Mouse (Mus musculus) left cerebral cortex, postnatal 4 days (tissue): Measurements from ENCODE around the gene Serpinb7. TPM values are rescaled to one million over a fixed set of nuclear protein-coding genes. Genes with fewer than 3 reads are reported as not detected.
A peak's percentile ranks its signal among the peaks of the same experiment; 100 is the strongest.

ENCODE experiments used
- DNase-seq: peaks from one replicate; pipeline ENCODE4 v3.0.0-alpha.2; 2022
- intact Hi-C: fragments of 180-260 bp; cut with DNase I; formaldehyde crosslinking; loops from one replicate; pipeline ENCODE4 v1.15.1; 2025
- total RNA-seq, 2 experiments: library from RNA; stranded (reverse); gene quantifications; 2 replicates each; pipeline ENCODE4 v1.2.3; 2021

The Serpinb7 gene
- total RNA-seq, 2 experiments from 2014 or later: not detected

DNA sequence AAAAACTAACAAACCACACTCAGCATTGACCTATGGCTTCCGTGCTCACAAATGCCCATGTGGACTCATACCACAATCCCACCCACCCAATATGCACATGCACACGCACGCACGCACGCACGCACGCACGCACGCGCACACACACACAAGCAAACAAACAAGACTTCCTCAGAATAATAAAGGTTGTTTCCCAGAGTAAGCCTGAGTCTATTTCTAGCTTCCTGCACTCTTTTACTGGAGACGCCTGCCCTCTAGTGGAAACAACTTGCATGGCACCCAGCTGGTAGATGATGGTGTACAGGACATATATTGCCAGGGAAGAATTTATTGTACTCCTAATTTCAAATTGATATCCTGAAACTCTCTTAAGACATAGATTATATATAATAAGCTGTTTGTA, 82.0 kb downstream of the Serpinb7 start:
- DNase-seq: peak; percentile 73
- intact Hi-C loops: loop anchor here (2.0 to 10.0 kb wide), 3 partner anchors 239 to 467 kb away; no protein-coding TSS in a partner anchor

DNA sequence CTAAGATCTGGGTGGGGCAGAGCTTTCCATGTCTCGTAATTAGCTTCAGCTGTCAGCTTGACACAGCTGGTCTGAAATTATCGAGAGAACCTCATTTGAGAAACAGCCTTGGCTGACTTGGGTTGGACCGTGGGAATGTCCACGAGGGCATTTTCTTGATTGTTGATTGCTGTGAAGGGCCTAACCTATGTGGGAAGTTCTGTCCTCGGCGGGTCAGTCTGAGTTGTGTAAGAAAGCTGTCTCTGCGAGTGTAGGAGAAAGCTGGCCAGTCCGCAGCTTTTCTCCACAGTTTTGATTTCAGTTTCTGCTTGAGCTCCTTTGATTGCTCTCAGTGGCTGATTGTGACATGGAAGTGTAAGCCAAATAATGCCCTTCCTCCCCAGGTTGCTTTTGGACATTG, 90.1 kb downstream of the Serpinb7 start:
- intact Hi-C loops: loop anchor here (10.0 kb wide), 2 partner anchors 365 to 475 kb away; no protein-coding TSS in a partner anchor
- no peak for DNase-seq

DNA sequence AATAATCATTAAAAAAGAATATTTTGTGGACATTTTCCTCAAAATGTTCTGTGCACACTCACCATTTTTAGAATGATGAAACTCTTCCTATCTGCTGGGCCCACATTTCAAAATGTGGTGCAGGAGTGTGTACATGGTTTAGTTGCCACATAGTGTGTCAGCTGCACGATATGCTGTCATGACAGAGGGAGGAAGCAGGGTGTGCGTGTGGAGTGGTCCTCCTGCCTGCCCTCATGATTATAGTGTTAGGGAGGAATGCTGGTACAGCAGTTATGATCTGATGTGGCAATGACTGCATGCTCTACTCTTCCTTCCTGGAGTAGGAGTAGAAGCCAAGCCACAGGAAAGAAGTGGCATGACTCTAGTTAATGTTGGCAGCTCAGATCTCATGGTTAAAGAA, 97.3 kb downstream of the Serpinb7 start:
- intact Hi-C loops: no loop called here
- DNase-seq: no peak

DNA sequence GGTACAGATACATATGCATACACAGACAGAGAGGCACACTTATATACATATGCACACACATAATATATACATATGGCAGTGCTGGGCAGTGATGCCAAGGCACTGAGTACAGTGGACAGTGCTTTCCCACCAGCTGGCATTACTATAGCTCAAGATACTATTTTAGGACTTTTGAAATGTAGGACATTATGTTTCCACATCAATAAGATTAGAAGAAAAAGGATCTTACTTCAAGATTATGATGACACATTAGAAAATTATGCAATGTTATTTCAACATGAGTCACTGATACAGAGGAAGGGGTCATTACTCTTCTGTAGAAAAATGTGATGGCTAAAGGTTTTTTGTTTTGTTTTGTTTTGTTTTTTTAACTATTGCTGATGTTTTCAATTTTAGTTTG, 102.6 kb downstream of the Serpinb7 start:
- DNase-seq: no peak
- intact Hi-C loops: no loop called here

Other genes with a start within 250 kb of the Serpinb7 start
- gene Serpinb3b, start 121.3 kb upstream of the Serpinb7 start, total RNA-seq: not detected
- gene Serpinb3c, start 121.3 kb upstream of the Serpinb7 start, total RNA-seq: not detected
- not detected for gene Serpinb11, start 38.5 kb upstream of the Serpinb7 start, total RNA-seq
- gene Serpinb2, start 111.8 kb downstream of the Serpinb7 start, total RNA-seq: not detected
- gene Serpinb8, start 190.4 kb downstream of the Serpinb7 start, total RNA-seq: 1 to 10 TPM; 1.3 to 2.5 TPM